9 mouse cellular contexts compared by ENCODE assay signal in genomic region chr13:74260231-74260992, GRCm38 (mm10). TPM values are rescaled to one million over a fixed set of nuclear protein-coding genes. Genes with fewer than 3 reads are reported as not detected.
A peak's percentile ranks its signal among the peaks of the same experiment; 100 is the strongest.
DNase-seq lines count a peak whose midpoint lies in the region; ATAC-seq and TF ChIP-seq lines count a peak whose summit lies in the region.
"Had no signal": no experiment of that assay in that cellular context is flagged by ENCODE, and none has a peak within 500 bp of the region (broad histone marks: within the 10 kb centered on the region; RNA-seq: fewer than 3 reads in every experiment).

No protein-coding gene starts in this region.

- ATAC-seq in liver, embryonic 13.5 days (ENCODE audit: low read depth): peak; percentile 50
- peak; percentile 36 for ATAC-seq in monocyte, adult 5-6 weeks (replicated peaks; ENCODE audit: insufficient number of reproducible peaks, low FRiP score, low TSS enrichment, poor library complexity, severe bottlenecking)
- peak; percentile 81 for ATAC-seq in stomach, postnatal 0 days (ENCODE audit: low FRiP score, low TSS enrichment)

- H3K9ac ChIP-seq in liver, embryonic 13.5 days: peak overlapping the region; percentile 38
- H3K9ac ChIP-seq in stomach, postnatal 0 days (ENCODE audit: low read length): peak overlapping the region; percentile 62

- H3K4me3 ChIP-seq in kidney, adult 2 months (ENCODE audit: insufficient read depth, low read depth, low read length): peak overlapping the region; percentile 49; the same call in 1 of the 2 replicates
- H3K4me3 ChIP-seq in liver, embryonic 13.5 days (replicated peaks): peak overlapping the region; percentile 51
- H3K4me3 ChIP-seq in stomach, postnatal 0 days (ENCODE audit: low read depth, low read length): peak overlapping the region; percentile 42

- TF ChIP-seq POLR2A in kidney, adult 2 months (IDR thresholded peaks at IDR 0.05; ENCODE audit: low read depth, low read length): no peak

- TF ChIP-seq EP300 in stomach, postnatal 0 days (optimal IDR thresholded peaks at IDR 0.05): no peak

- H3K9me3 ChIP-seq in liver, embryonic 13.5 days (replicated peaks): no peaks in the 10 kb centered on the region
- H3K9me3 ChIP-seq in stomach, postnatal 0 days (ENCODE audit: control insufficient read depth, low read length): no peaks in the 10 kb centered on the region
- H3K9me3 ChIP-seq: G1E had no signal

- no peaks in the 10 kb centered on the region for H3K36me3 ChIP-seq in kidney, adult 2 months (ENCODE audit: control insufficient read depth, insufficient read depth, low read length)
- no peaks in the 10 kb centered on the region for H3K36me3 ChIP-seq in liver, embryonic 13.5 days
- H3K36me3 ChIP-seq in stomach, postnatal 0 days (ENCODE audit: control insufficient read depth, insufficient read depth, low read length): no peaks in the 10 kb centered on the region
- H3K36me3 ChIP-seq: G1E had no signal

- no peak overlapping the region for H3K27ac ChIP-seq in kidney, adult 2 months (ENCODE audit: insufficient read depth, low read depth, low read length)
- H3K27ac ChIP-seq in liver, embryonic 13.5 days: 0 out of 2 replicates have a peak overlapping the region, but pooled peaks have one; percentile 16
- H3K27ac ChIP-seq in stomach, postnatal 0 days (replicated peaks): peak overlapping the region; percentile 40; the same call in 1 of the 2 replicates

- peak; percentile 78 for DNase-seq in embryo, embryonic 10 days (ENCODE audit: low spot score)
- DNase-seq in embryo, embryonic 9.5 days (ENCODE audit: extremely low spot score): no peak
- peak; percentile 41 for DNase-seq in brain, adult 2 months (ENCODE audit: low read depth, low spot score)
- DNase-seq in heart, adult 9 months (ENCODE audit: low spot score in 2 of 2): peak; percentile 20 to 27
- DNase-seq in kidney, adult 2 months: peak; percentile 28
- peak; percentile 2 for DNase-seq in liver, embryonic 13.5 days
- peak; percentile 55 for DNase-seq in stomach, postnatal 0 days (ENCODE audit: low spot score)

- H3K4me1 ChIP-seq in kidney, adult 2 months (ENCODE audit: control insufficient read depth, insufficient read depth, low read length): no peaks in the 10 kb centered on the region
- peaks cover 8% of the 10 kb centered on the region; the same call in 1 of the 2 replicates for H3K4me1 ChIP-seq in liver, embryonic 13.5 days (replicated peaks)
- H3K4me1 ChIP-seq in stomach, postnatal 0 days (replicated peaks; ENCODE audit: control insufficient read depth, insufficient read depth): no peaks in the 10 kb centered on the region; the same call in 1 of the 2 replicates

- no peak for TF ChIP-seq CTCF in kidney, adult 2 months (conservative IDR thresholded peaks at IDR 0.05; ENCODE audit: insufficient read depth, insufficient read length, low read depth, low read length)
- TF ChIP-seq CTCF in stomach, postnatal 0 days (IDR thresholded peaks at IDR 0.05; ENCODE audit: low read depth): peak; percentile 64

- 16% methylated on average over 10 of the region's 10 CpGs for WGBS in kidney, adult 2 months
- WGBS in liver, embryonic 13.5 days (ENCODE audit: insufficient replicate concordance): 4% methylated on average over 10 of the region's 10 CpGs
- 4% methylated on average over 10 of the region's 10 CpGs for WGBS in stomach, postnatal 0 days

- peak overlapping the region; percentile 68 for H3K4me2 ChIP-seq in liver, embryonic 13.5 days
- H3K4me2 ChIP-seq in stomach, postnatal 0 days (replicated peaks; ENCODE audit: low read depth): peak overlapping the region; percentile 70

- no peaks in the 10 kb centered on the region for H3K27me3 ChIP-seq in kidney, adult 2 months (replicated peaks; ENCODE audit: control insufficient read depth, insufficient read depth, low read length)
- H3K27me3 ChIP-seq in liver, embryonic 13.5 days: peaks cover 24% of the 10 kb centered on the region
- H3K27me3 ChIP-seq in stomach, postnatal 0 days (ENCODE audit: control insufficient read depth, insufficient read depth, low read length): no peaks in the 10 kb centered on the region

RNA-seq across cellular contexts. Expression of gene Ahrr, which starts 31.7 kb away (rescaled TPM):
- 0.55 and 0.65 TPM in 2 replicates for polyA plus RNA-seq in kidney, adult 2 months (2012; rRNA removed)
- polyA plus RNA-seq in liver, embryonic 13.5 days (2015; fragmentation: Nextera tagmentation; extraction: Ambion mirVana): 0.13 TPM in 1 of 2 replicates, not detected in the other
- 0.48 to 0.85 TPM (median 0.49 TPM) in 3 replicates for total RNA-seq in monocyte, adult 5-6 weeks (2017)
- polyA plus RNA-seq in stomach, postnatal 0 days (2015; fragmentation: Nextera tagmentation; extraction: Ambion mirVana): 0.47 and 0.53 TPM in 2 replicates
- polyA plus RNA-seq: G1E had no signal

RNA-seq across cellular contexts. Expression of gene Exoc3, which starts 51.9 kb away (rescaled TPM):
- polyA plus RNA-seq in kidney, adult 2 months (2012; rRNA removed): 48.0 and 56.4 TPM in 2 replicates
- 33.3 and 35.7 TPM in 2 replicates for polyA plus RNA-seq in liver, embryonic 13.5 days (2015; fragmentation: Nextera tagmentation; extraction: Ambion mirVana)
- 62.8 to 81.6 TPM (median 63.1 TPM) in 3 replicates for total RNA-seq in monocyte, adult 5-6 weeks (2017)
- polyA plus RNA-seq in stomach, postnatal 0 days (2015; fragmentation: Nextera tagmentation; extraction: Ambion mirVana): 43.2 and 44.5 TPM in 2 replicates

RNA-seq across cellular contexts. Expression of gene Pdcd6, which starts 57.0 kb away (rescaled TPM):
- polyA plus RNA-seq in kidney, adult 2 months (2012; rRNA removed): 118 and 136 TPM in 2 replicates
- 86.2 and 89.7 TPM in 2 replicates for polyA plus RNA-seq in liver, embryonic 13.5 days (2015; fragmentation: Nextera tagmentation; extraction: Ambion mirVana)
- 116 to 130 TPM (median 125 TPM) in 3 replicates for total RNA-seq in monocyte, adult 5-6 weeks (2017)
- polyA plus RNA-seq in stomach, postnatal 0 days (2015; fragmentation: Nextera tagmentation; extraction: Ambion mirVana): 138 and 142 TPM in 2 replicates
